Mouse (Mus musculus) forebrain, embryonic 16.5 days (tissue): ENCODE measurements at regions not wholly inside any gene's neighbourhood (a gene's known extent, or its start where the extent isn't known, plus 50 kb on each side); places are given as distances from the start of the nearest gene placed in this dataset.
A peak's percentile ranks its signal among the peaks of the same experiment; 100 is the strongest.

Experiments
- ATAC-seq: fragments of 200-750 bp; cut with Nextera tagmentation; 2 replicates; pipeline ENCODE4 v1.8.0; 2017; ENCODE audit warnings: mild to moderate bottlenecking, moderate library complexity
- H3K27ac ChIP-seq: fragments of 300-500 bp; sonication (generic); 2 replicates; pipeline ENCODE4 v1.5.1; 2014; ENCODE audit warnings: low read length, control low read depth
- H3K27me3 ChIP-seq: fragments of 300-500 bp; sonication (generic); replicated peaks from 2 replicates; pipeline ENCODE4 v1.6.1; 2014; ENCODE audit warnings: low read length; ENCODE audit not compliant: control insufficient read depth, insufficient read depth
- H3K36me3 ChIP-seq: fragments of 300-500 bp; sonication (generic); 2 replicates; pipeline ENCODE4 v1.6.1; 2014; ENCODE audit not compliant: control insufficient read depth, insufficient read depth
- H3K4me1 ChIP-seq: fragments of 300-500 bp; sonication (generic); replicated peaks from 2 replicates; pipeline ENCODE4 v1.6.1; 2014; ENCODE audit warnings: low read length; ENCODE audit not compliant: control insufficient read depth, insufficient read depth
- H3K4me2 ChIP-seq: fragments of 300-500 bp; sonication (generic); 2 replicates; pipeline ENCODE4 v1.6.1; 2014; ENCODE audit warnings: mild to moderate bottlenecking, low read length, control low read depth
- H3K4me3 ChIP-seq: fragments of 300-500 bp; sonication (generic); replicated peaks from 2 replicates; pipeline ENCODE4 v1.5.1; 2014; ENCODE audit warnings: mild to moderate bottlenecking, low read length, control low read depth
- H3K9ac ChIP-seq: fragments of 300-500 bp; sonication (generic); replicated peaks from 2 replicates; pipeline ENCODE4 v1.6.1; 2014; ENCODE audit warnings: low read depth, low read length, control low read depth
- H3K9me3 ChIP-seq: fragments of 300-500 bp; sonication (generic); 2 replicates; pipeline ENCODE4 v1.6.1; 2016; ENCODE audit warnings: low read length; ENCODE audit not compliant: control insufficient read depth
- WGBS: fragments of 180-500 bp; shearing (Covaris S2); extraction: QIAGEN DNeasy Blood & Tissue Kit; methylation state at CpG from one replicate; pipeline ENCODE4 v1.1.7; 2014; 5-methylcytosine and 5-hydroxymethylcytosine counted together

GRCm38 (mm10) chr2:160587015-160587835 lies 58.5 kb upstream of the Top1 start:
- Histone ChIP-seq H3K4me2 (no peak overlapping the region), H3K36me3 (no peaks in the 10 kb centered on the region), H3K9ac (no peak overlapping the region), H3K9me3 (no peaks in the 10 kb centered on the region), H3K4me1 (peaks cover 20% of the 10 kb centered on the region), H3K4me3 (no peak overlapping the region), H3K27ac (no peak overlapping the region), H3K27me3 (no peaks in the 10 kb centered on the region; the same call in 1 of the 2 replicates)
- no peak for ATAC-seq
- WGBS: 86% methylated on average over 9 of the region's 9 CpGs

DNA sequence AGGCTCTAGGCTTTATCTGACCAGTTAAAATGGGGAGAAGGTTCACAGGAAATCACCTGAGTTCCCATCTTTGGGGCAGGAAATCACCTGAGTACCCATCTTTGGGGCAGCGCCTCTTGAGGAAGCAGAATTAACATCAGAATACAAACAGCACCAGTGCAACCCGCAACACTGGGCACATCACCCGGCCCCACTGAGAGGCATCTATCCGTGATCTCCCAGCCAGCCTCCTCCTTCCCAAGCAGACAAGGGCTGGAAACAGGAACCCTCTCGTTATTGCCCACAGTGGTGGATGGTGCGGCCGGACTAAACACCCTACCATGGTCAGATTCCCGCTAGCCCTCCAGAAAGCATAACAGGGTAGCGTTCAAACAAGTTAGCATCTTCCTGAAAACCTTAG lies 57.3 kb upstream of the Top1 start:
- Histone ChIP-seq H3K4me2 (no peak overlapping the region), H3K4me1 (peaks cover 20% of the 10 kb centered on the region), H3K4me3 (no peak overlapping the region), H3K27ac (no peak overlapping the region), H3K9ac (no peak overlapping the region), H3K27me3 (no peaks in the 10 kb centered on the region; the same call in 1 of the 2 replicates), H3K9me3 (no peaks in the 10 kb centered on the region), H3K36me3 (no peaks in the 10 kb centered on the region)
- no peak for ATAC-seq
- WGBS: 84% methylated on average over 9 of the region's 9 CpGs

DNA sequence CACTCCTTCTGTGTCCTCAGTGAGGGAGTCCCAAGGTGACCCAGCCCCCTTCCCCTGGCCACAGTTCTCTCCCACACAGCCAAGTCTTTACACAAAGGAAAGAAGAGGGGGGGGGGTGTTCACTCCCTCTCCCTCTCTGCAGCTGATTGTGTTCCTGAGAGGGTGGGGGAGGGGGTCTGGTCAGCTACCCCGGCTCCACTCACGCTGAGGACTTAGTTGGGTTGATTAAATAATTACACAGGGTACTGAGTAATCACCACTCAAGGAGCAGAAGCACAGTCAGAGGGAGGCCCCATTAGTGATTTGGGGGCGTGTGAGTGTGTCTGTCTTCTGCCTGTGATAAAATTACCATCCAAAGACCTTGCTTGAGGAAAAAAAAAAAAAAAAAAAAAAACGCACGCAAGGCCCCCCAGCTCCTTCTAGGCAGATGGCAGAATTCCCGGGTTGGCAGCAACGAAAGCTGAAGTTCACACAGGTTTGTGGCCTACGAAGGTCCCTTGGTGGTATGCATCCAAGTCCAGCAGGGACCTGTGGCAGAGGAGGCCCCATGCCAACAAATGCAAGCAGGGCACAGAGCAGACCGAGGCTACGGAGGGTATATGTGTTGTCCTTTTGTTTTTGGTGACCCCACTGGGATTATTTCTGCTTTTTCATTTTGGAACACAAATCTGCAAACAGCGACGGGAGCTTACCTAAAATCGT lies 55.3 kb upstream of the Top1 start:
- H3K9ac ChIP-seq: no peak overlapping the region
- H3K4me2 ChIP-seq: no peak overlapping the region
- no peaks in the 10 kb centered on the region; the same call in 1 of the 2 replicates for H3K27me3 ChIP-seq
- H3K27ac ChIP-seq: no peak overlapping the region
- peaks cover 15% of the 10 kb centered on the region for H3K4me1 ChIP-seq
- WGBS: 10% methylated on average over 13 of the region's 13 CpGs
- peak; percentile 68 for ATAC-seq
- H3K9me3 ChIP-seq: no peaks in the 10 kb centered on the region
- H3K36me3 ChIP-seq: no peaks in the 10 kb centered on the region
- H3K4me3 ChIP-seq: no peak overlapping the region

GRCm38 (mm10) chr2:160591446-160592180 lies 54.1 kb upstream of the Top1 start:
- ATAC-seq: no peak
- 92% methylated on average over 18 of the region's 18 CpGs for WGBS
- no peak overlapping the region for H3K4me2 ChIP-seq

GRCm38 (mm10) chr2:160593035-160593434 lies 52.7 kb upstream of the Top1 start:
- Histone ChIP-seq H3K9ac (no peak overlapping the region), H3K4me2 (no peak overlapping the region), H3K9me3 (no peaks in the 10 kb centered on the region), H3K27ac (no peak overlapping the region), H3K36me3 (no peaks in the 10 kb centered on the region), H3K27me3 (0 out of 2 replicates have a peak, but pooled peaks cover 3% of the 10 kb centered on the region), H3K4me1 (peaks cover 15% of the 10 kb centered on the region), H3K4me3 (no peak overlapping the region)
- no peak for ATAC-seq
- WGBS: 4% methylated on average over 2 of the region's 2 CpGs

More at GRCm38 (mm10) chr2:160591446-160592180, 54.1 kb upstream of the Top1 start:
- Histone ChIP-seq H3K27me3 (no peaks in the 10 kb centered on the region), H3K4me3 (no peak overlapping the region), H3K9ac (no peak overlapping the region), H3K4me1 (peaks cover 15% of the 10 kb centered on the region), H3K36me3 (no peaks in the 10 kb centered on the region), H3K27ac (no peak overlapping the region), H3K9me3 (no peaks in the 10 kb centered on the region)
